Mouse (Mus musculus) layer of hippocampus, adult 11-12 months (tissue): ENCODE measurements at regions not wholly inside any gene's neighbourhood (a gene's known extent, or its start where the extent isn't known, plus 50 kb on each side); places are given as distances from the start of the nearest gene placed in this dataset.

Source experiments
- DNase-seq: peaks from one replicate; pipeline ENCODE4 v3.0.0; 2022; ENCODE audit warnings: low spot score

DNA sequence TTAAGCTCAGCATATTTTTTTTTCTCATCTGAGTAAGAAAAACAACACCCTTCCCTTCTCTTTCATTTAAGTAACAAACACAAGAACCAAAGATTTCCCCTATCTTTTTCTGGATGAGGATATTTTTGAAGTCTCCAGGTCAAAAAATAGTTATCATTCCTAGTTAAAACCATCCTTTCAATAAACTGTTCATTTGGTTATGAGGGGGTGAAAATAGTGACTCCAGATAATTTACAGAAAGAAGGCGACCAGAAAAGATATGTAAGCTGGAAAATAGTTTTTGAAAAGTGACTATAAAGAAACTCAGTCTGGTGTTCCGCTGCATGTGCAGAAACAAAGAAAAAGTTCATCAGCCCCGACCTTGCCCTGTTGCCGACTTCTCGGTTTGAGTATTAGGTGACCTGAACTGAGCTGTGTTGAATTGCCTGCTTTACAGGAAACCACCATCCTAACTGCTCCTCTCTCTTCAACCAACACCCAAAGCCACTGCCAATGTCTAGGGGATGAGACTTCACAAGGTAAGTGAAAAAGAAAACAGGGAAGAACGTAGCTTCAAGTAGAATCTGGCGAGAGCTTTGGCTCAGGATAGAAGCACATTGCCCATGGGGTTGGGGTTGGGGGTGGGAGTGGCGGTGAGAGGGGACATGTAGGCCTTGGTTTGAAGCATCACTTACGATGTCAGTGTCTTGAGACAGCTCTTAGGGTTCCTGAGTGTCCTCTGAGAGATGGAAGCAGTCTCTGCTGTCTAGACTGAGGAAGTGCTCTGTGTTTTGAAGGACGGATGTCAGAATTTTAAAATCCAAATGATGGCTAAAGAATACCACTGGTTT is 104.6 kb downstream of the Ube2e3 start:
- no peak for DNase-seq

DNA sequence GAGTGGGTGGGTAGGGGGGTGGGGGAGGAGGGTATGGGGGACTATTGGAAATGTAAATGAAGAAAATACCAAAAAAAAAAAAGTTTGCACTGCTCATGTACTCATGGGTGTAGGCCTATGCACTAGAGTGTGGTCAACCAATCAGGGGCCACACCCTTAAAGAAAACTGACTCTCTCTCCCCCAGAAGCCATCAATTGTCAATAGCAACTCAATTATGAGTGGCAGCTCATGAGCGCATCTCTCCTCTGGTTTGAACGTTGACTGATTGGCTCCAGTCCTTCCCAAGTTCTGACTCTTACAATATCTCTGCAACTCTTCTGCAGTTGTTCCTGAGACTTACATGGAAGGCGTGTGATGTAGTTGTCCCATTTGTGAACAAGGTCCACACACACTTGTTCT is 105.9 kb downstream of the Ube2e3 start:
- DNase-seq = no peak

DNA sequence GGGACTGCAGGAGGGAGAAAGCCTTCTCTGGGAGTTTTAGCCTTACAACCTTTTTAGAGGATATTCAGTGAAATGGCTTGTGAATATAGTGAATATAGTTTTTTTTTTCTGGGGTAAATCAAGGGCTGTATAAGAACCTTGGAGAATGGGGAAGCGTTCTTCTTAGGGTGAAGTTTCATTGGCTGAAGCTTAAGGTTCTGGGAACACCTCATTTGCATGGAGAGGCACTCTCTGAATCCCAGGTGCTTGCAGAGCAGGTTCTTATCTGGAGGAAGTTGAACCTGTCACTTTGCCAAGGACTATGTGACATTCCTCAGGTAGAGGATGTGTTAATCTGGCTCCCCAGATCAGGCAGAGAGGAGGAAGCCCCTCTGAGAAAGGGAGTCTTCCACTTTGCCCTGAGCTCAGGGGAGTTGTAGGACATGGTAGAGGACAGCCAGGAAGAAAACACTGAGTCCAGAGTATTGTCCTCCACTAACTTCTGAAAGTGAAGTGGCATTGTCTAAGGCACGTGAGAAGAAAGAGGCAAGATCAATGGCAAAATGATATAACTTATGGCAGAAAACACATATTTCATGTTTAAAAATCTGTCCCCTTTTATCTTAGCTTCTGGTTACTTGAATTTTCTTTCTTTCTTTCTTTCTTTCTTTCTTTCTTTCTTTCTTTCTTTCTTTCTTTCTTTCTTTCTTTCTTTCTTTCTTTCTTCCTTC is 106.9 kb downstream of the Ube2e3 start:
- DNase-seq = no peak

DNA sequence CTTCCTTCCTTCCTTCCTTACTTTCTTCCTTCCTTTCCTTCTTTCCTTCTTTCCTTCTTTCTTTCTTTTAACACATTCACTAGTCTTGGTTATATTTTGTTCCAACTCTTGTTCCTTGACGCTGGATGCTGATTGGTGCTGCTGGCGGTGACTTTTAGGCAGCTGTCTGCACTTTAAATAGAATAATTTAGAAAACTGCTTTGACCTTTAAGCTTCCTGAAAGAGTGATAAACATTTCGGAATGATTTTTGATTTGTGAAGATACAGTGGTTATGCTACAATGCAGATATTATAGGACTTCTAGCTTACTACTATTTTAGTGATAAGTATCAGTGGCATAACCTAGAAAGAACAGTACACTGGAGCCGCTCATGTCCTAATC is 107.5 kb downstream of the Ube2e3 start:
- no peak for DNase-seq

DNA sequence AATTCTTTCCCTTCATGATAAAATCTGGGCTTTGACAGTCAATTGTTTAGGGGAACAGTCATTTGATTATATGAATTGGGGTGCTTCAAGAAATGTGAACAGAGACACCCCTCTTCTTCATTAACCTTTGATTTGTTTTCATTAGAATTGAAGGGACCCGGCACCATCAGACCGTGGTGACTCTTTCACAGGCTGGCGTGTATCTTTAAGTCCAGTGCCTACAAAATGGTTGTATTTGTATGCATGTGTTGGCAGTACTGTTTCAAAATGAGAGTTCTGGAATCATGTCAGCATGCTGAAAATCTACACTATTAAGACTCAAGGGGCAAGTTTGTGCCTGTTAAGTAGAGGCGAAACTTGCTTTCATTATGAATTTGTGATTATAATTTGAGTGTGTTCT is 108.2 kb downstream of the Ube2e3 start:
- DNase-seq = no peak

DNA sequence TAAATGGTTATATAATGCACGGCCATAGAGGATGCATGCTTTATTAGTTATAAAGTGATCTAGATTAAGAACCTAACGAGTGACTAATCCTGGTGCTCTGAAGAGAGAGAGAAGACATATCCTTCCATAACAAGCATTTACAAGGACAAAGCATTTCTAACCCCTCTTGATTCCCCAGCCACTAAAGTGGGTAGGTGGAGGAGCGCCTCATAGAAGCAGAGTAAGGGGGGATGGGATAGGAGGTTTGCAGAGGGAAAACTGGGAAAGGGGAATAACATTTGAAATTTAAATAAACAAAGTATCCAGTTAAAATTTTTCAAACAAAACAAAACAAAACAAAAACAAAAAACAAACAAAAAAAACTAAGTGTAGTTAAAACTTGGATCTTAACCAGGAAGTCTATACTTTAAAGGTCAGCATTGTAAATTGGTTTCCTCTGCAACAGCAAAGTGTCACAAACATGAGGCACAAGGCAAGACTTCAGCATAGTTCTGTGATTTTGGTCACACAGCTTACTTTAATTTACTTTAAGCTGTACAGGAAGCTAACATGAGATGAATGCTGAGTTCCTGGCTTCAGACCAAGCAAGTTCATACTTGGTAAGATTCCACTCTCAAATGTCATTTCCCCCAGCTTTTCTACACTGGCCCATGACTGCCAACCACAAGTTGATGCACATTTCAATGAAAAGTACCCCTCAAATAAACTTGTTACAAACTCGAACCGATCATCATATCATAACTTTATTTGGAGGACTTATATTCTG is 109.9 kb downstream of the Ube2e3 start:
- DNase-seq = no peak

DNA sequence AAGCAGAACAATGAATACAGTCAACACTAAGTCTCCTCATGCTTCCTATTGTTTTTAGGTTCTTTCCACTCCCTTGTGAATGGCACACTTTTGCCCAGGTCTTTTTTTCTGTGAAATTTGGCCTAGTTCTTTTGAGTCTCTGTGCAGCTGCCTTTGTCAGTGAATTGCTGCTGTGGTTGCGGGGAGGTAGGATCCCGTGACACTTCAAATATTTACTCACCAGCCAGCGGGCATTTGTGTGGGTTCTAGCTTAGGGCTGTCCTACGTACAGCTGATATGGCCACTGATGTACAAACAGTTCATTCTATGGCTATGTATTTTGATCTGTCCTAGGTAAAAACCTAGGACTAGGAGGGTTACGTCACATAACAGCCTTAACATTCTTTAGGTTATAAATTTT is 112.1 kb downstream of the Ube2e3 start:
- no peak for DNase-seq

DNA sequence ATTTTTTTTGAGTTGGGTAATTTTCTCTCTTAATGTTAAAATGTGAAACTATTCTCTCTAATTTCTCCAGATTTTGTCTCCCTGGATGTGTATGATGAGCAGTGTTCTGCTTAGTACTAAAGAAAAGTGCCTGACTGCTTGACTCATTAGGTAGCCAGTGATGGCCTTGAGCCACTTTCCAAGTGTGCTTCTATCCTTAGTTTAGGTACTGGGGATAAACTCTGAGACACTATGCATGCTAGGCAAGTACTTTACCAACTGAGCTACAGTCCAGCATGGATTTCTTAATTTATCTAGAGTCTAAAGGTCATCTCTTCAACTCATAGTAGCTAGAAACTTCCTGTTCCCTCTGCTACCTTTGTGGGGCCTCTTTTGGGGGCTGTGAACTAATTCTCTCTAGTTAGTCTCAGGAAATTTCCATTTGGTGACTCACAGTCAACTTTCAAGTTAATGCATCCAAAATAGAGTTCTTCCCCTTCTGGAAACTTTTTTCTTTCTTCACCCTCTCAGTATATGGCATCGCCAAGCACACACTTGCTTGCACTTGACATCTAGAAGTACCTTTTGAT is 112.8 kb downstream of the Ube2e3 start:
- no peak for DNase-seq

DNA sequence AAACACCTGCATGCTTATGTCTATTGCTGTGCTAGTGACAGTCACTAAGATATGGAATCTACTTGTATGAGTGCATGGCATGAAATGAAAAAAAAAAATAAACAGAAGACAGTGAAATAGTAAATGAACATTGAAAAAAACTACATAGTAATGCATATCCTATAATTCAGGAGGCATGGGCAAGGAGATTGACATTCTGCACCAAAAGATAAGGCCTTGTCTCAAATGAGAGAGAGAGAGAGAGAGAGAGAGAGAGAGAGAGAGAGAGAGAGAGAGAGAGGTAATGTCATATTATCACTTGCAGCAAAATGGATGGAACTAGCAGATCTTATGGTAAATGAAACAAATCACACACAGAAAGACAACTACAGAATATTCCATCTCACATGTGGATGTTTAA is 115.4 kb downstream of the Ube2e3 start:
- no peak for DNase-seq

DNA sequence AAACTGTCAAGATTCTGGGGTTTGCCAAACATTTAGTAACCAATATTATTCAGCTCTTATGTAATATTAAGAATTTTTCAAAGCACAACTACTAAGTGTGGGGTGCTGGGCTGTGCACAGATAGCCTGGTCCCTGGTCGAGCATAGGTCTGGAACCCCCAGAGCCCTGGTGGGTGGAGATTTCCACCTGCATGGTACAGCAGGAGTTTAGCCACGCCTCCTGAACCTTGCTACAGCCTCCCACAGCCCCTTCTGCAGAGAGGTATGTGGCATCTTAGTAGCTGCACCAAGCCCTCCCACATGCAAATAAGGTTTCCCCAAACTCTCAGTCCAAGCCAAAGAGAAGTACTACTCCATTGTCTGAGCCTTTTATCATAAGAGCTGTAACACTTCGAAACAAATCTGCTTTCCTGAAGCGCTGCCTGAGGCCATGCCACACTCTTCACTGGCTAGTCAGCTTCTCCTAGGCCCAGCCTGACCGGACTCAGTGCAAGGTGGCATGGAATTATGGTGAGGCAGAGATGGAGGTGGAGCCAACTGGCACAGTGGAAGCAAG is 116.1 kb downstream of the Ube2e3 start:
- DNase-seq = no peak

DNA sequence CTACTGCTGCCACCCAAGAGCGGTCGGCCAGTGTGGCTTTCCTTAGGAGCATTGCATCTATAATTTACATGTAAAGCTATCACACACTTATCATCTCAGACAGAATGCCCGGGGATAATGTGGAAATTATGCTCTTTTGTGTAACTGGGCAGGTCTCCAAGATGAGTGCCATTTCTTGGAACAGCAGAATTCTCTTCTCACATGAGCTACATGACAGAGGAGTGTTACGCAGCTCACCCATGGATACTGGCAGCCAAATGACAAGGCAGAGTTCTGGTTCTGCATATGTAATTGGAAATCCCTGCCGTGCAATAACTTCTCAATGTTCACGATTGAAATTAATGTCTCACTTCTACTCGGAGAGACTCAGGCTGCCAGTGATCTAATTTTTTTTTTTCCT is 119.1 kb downstream of the Ube2e3 start:
- no peak for DNase-seq

DNA sequence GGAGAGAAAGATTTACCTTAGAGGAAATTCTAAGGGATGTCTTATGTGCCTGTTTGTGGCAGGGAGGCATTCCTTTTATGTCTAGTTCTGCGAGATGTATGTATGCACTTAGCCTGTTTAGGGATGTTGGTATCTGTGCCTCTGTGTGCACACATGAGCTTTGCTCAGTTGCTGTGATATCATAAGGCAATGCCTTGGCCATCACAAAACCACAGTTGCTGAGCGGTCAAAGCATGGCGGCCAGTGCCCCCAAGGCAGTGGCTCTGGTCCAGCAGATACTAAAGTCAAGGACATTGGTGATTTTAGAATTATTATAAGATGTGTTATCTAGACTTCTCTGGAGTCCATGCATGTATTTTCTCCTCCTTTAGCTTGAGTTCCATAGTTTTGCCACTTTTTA is 119.5 kb downstream of the Ube2e3 start:
- no peak for DNase-seq

DNA sequence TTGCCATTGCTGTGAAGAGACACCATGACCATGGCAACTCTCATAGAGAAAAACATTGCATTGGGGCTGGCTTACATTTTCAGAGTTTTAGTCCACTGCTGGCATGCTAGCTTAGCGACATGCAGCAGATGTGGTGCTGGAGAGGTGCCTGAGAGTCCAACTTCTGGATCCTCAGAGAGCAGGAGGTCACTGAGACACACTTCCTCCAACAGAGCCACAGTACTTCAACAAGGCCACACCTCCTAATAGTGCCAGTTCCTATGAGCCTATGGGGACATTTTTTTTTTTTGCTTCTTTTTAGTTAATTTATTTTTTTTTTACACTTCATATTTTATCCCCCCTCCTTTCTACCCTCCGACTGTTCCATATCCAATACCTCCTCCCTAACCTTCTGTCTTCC is 120.3 kb downstream of the Ube2e3 start:
- no peak for DNase-seq

DNA sequence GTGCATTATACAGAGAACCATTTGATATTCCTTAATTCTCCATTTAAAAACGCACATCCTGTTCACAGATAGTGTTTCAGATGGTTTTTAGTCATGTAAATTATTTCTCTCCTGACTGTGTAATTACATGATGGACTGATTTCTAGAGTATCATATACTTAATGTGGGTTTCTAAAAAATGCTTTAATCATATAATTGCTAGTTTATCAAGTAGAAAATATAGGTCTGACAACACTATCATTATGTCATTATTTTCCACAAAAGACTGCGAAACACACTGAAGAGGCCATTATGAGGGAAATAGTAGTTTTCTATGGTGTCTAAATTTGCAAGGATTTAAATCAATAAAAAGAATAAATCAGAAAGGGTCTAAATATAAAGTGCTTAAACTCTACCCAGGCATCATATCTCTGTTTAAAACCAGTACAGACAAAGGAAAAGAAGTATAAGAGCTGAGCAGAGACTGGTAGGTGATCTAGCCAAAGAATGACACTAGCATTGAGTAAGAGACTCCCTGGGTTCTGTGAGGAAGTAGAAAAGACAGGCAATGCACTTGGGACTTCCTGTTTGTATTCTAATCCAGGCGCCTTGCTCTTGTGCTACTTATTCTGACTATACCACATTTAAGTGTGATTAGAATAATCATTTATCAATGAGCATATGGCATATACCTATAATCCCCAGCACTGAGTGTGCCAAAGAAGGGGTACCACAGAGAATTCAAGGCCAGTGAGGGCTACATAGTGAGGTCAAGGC is 127.1 kb downstream of the Ube2e3 start:
- no peak for DNase-seq

DNA sequence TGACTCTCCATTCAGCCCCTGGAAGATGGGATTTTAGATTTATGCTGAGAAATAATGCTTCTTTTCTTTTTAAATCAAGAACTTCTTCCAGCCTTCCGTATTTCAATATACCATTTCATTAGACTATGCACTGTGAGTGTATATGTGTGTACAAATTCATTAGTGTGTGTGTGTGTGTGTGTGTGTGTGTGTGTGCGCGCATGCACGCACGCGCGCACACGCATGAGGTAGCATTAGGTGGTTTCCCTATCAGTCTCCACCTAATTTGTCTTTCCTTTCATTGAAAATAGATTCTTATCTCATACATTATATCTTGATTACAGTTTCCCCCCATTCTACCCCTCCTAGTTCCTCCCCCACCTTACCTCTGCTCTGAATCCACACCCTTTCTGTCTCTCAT is 130.7 kb downstream of the Ube2e3 start:
- no peak for DNase-seq

DNA sequence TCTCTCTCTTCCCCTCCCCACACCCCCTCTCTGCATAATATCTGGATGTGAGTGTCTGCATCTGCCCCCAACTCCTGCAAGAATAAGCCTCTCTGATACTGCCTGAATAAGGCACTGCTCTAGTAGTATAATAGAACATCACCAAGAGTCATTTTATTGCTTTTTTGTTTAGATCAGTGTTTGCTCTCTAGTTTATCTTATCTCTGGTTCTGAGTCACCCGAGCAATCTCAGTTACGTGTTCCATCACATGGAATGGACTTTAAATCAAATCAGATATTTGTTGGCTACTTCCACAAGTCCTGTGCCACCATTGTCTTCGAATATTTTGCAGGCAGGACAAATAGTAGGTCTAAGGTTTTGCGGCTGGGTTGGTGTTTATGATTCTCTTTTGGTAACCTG is 131.5 kb downstream of the Ube2e3 start:
- no peak for DNase-seq

DNA sequence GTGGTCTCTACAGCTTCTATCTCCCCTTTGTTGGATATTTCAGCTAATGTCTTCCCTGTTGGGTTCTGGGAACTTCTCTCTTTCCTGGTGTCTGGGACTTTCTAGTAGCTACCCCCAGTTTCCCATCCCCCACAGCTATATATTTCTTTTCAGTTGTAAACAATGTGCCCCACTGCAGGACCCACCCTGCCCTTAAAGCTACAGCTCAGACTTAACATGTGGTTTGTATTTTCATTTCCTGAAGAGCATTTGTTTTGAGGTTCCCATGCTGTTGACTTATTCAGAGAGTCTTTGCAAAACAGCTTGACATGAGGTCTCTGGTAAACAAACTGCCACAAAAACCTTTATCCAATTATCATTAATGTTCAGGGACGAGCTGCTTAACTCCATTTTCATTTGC is 136.9 kb downstream of the Ube2e3 start:
- no peak for DNase-seq

DNA sequence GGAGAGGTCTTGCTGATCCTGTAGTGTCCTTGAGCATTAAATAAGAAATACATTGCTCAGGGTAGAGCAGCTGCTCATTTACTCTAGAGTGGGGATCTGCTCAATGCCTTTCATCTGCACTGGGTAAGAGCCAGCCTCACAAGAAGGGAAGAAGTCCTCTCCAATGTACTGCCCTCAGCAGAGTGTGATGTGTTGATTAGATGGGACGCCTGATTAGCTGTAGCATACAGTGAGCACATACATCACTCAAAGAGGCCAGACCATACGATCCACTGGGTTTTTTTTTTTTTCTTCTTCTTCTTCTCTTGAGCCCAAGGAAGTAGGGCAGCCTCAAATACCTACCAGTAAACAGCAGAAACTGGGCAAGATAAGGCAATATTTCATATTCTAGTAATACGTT is 140.7 kb downstream of the Ube2e3 start:
- no peak for DNase-seq

DNA sequence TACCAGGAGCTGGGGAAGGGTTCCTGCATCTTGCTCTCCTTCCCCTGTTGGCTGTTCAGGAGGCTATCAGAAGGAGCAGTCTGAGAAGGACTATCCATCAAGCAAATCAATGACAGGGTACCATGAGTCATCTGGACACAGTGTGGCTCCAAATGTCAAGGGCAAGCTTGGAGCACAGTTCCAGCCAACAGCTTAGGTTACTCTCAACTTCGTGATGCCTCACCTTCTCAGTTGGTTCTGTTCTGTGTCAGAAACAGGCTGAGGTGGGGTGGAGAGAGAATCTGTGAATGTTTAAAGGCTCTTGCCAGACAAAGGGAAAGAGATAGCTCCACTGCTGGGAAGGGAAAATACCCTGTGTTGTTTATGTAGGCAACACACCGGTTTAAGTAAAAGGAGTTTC is 141.9 kb downstream of the Ube2e3 start:
- no peak for DNase-seq

DNA sequence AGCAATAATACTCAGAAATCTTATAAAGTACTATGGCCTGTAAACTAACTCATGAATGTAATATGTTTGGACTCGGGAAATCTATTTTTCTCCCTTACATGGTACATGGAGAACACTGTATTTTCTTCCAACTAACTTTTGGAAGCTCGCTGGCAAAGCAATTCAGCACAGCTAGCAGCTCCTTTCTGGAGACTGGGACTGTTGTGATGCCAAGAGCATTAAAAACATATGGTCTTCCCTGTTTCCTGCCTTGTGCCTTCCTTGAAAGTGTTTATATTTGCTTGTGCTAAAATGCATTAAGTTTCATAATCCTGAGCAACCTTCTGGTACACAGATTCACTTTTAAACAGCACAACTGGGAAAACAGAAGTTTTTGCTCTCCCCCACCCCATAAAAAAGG is 142.3 kb downstream of the Ube2e3 start:
- peak; percentile 9 for DNase-seq

DNA sequence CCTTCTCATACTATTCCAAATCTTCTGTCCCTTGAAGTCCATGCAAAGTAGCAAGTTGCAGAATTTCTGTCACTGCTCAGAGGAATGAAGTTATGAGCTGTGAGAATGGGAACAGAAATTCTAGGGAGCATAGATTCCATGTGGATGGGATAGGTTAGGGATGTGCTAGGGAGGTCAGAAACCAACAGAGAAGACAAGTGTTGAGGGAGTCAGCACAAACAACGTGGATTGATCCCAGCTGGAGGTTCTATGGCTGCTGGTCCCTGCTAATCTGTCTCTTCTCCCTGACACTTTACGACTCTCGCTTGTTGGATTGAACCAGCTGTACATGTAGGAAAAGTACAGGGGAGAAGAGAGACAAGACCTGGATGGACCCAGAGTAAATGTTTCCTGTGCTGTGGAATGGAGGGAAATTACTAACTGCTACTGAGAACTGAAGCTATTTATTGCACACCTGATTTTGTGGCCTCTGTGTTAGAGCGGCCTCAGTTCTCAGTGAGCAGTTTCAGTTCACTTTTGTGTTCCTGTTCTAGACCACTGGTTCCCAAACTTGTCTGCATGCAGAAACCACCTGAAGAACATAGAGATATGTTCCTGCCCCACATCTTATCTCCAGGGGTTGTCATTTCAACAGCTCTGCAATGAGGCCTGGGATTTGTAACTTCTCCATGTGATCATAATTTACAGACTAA is 151.0 kb downstream of the Ube2e3 start:
- DNase-seq = no peak
